Mouse (Mus musculus) erythroblast, embryonic 14.5 days (primary cell): ENCODE data around the gene Crisp2. TPM values are rescaled to one million over a fixed set of nuclear protein-coding genes. Genes with fewer than 3 reads are reported as not detected.

Experiments
- H3K27me3 ChIP-seq: 2 replicates; pipeline ENCODE4 v1.6.1; 2012; ENCODE audit warnings: inconsistent platforms; ENCODE audit not compliant: control insufficient read depth
- H3K36me3 ChIP-seq: 2 replicates; pipeline ENCODE4 v1.6.1; 2012; ENCODE audit warnings: mild to moderate bottlenecking, inconsistent platforms; ENCODE audit not compliant: control insufficient read depth
- H3K4me1 ChIP-seq: 2 replicates; pipeline ENCODE4 v1.6.1; 2012; ENCODE audit warnings: inconsistent platforms; ENCODE audit not compliant: control insufficient read depth
- H3K4me3 ChIP-seq: replicated peaks from 2 replicates; pipeline ENCODE3; 2012; ENCODE audit warnings: moderate library complexity, mild to moderate bottlenecking, inconsistent platforms
- H3K9me3 ChIP-seq: 2 replicates; pipeline ENCODE4 v1.6.1; 2012; ENCODE audit warnings: low read length, inconsistent platforms, mixed read lengths; ENCODE audit not compliant: control insufficient read depth
- GATA1 ChIP-seq: IDR thresholded peaks from 2 replicates; pipeline ENCODE4 v1.6.1; 2012; ENCODE audit warnings: low read length, inconsistent platforms, mixed read lengths
- TAL1 ChIP-seq: IDR thresholded peaks from 3 replicates; pipeline ENCODE4 v1.6.1; 2012; ENCODE audit warnings: low read length, inconsistent platforms, mixed read lengths
- polyA plus RNA-seq: library from polyadenylated mRNA; stranded (reverse); fragments of >175 nt; gene quantifications from 2 replicates; pipeline ENCODE4 v1.2.3, GENCODE M21; 2012

Gene Crisp2
- polyA plus RNA-seq, 1 experiment, result not detected

- Histone ChIP-seq H3K4me1 (peaks cover 70% of the 10 kb centered on the region), H3K36me3 (peaks cover 34% of the 10 kb centered on the region), H3K27me3 (no peaks in the 10 kb centered on the region), H3K4me3 (peak within 1 kb of the TSS; percentile 71), H3K9me3 (no peaks in the 10 kb centered on the region)
- TF ChIP-seq TAL1 (peak; percentile 64; the same call in 2 of the 3 replicates), GATA1 (peak; percentile 35; the same call in 1 of the 2 replicates)
Measured at GRCm38 (mm10) chr17:40810934-40811333, 4.1 kb upstream of the Crisp2 start, which contains the start of gene Rhag. TSS of gene Rhag (plus strand) at chr17:40811126.

GRCm38 (mm10) chr17:40808071-40808470 lies 1.3 kb upstream of the Crisp2 start:
- Histone ChIP-seq H3K4me1 (peaks cover 67% of the 10 kb centered on the region), H3K4me3 (peak overlapping the region; percentile 21), H3K27me3 (no peaks in the 10 kb centered on the region), H3K9me3 (no peaks in the 10 kb centered on the region), H3K36me3 (peaks cover 11% of the 10 kb centered on the region)
- TF ChIP-seq TAL1, result no peak

GRCm38 (mm10) chr17:40806550-40806949 lies 253 bp downstream of the Crisp2 start:
- H3K36me3 ChIP-seq, result peaks cover 6% of the 10 kb centered on the region
- no peaks in the 10 kb centered on the region for H3K27me3 ChIP-seq
- H3K4me1 ChIP-seq, result peaks cover 67% of the 10 kb centered on the region
- H3K4me3 ChIP-seq, result peak overlapping the region; percentile 56
- peak; percentile 94 for TF ChIP-seq GATA1
- TF ChIP-seq TAL1, result peak; percentile 95
- H3K9me3 ChIP-seq, result no peaks in the 10 kb centered on the region

- H3K27me3 ChIP-seq, result no peaks in the 10 kb centered on the region
- H3K36me3 ChIP-seq, result peaks cover 6% of the 10 kb centered on the region
- TF ChIP-seq GATA1 (no peak), TAL1 (no peak)
- H3K4me1 ChIP-seq, result peaks cover 37% of the 10 kb centered on the region
- no peak overlapping the region for H3K4me3 ChIP-seq
- no peaks in the 10 kb centered on the region for H3K9me3 ChIP-seq
Measured at GRCm38 (mm10) chr17:40802707-40803340, 4.0 kb downstream of the Crisp2 start.

- H3K36me3 ChIP-seq, result no peaks in the 10 kb centered on the region
- TF ChIP-seq GATA1 (no peak), TAL1 (no peak)
- H3K9me3 ChIP-seq, result no peaks in the 10 kb centered on the region
- no peaks in the 10 kb centered on the region for H3K27me3 ChIP-seq
- H3K4me1 ChIP-seq, result peaks cover 19% of the 10 kb centered on the region
- peak overlapping the region; percentile 42 for H3K4me3 ChIP-seq
Measured at GRCm38 (mm10) chr17:40793921-40794854, 12.6 kb downstream of the Crisp2 start.

- peaks cover 17% of the 10 kb centered on the region for H3K4me1 ChIP-seq
- H3K9me3 ChIP-seq, result no peaks in the 10 kb centered on the region
- H3K27me3 ChIP-seq, result no peaks in the 10 kb centered on the region
- H3K36me3 ChIP-seq, result no peaks in the 10 kb centered on the region
- TF ChIP-seq GATA1, result no peak
- TF ChIP-seq TAL1, result no peak
- no peak overlapping the region for H3K4me3 ChIP-seq
Measured at GRCm38 (mm10) chr17:40789877-40790276, 16.9 kb downstream of the Crisp2 start.

GRCm38 (mm10) chr17:40767120-40767519 lies 39.7 kb downstream of the Crisp2 start:
- no peak for TF ChIP-seq GATA1
- TF ChIP-seq TAL1, result no peak
- no peaks in the 10 kb centered on the region for H3K36me3 ChIP-seq
- no peaks in the 10 kb centered on the region for H3K9me3 ChIP-seq
- H3K4me1 ChIP-seq, result peaks cover 10% of the 10 kb centered on the region
- no peak overlapping the region for H3K4me3 ChIP-seq
- H3K27me3 ChIP-seq, result no peaks in the 10 kb centered on the region

GRCm38 (mm10) chr17:40763662-40764061 lies 43.1 kb downstream of the Crisp2 start:
- H3K36me3 ChIP-seq, result no peaks in the 10 kb centered on the region
- no peak for TF ChIP-seq TAL1
- no peak for TF ChIP-seq GATA1
- H3K4me1 ChIP-seq, result peaks cover 10% of the 10 kb centered on the region
- no peaks in the 10 kb centered on the region for H3K27me3 ChIP-seq
- no peak overlapping the region for H3K4me3 ChIP-seq
- no peaks in the 10 kb centered on the region for H3K9me3 ChIP-seq

GRCm38 (mm10) chr17:40731724-40732123 lies 75.1 kb downstream of the Crisp2 start:
- no peaks in the 10 kb centered on the region for H3K36me3 ChIP-seq
- H3K4me1 ChIP-seq, result no peaks in the 10 kb centered on the region
- no peaks in the 10 kb centered on the region for H3K9me3 ChIP-seq
- TF ChIP-seq TAL1, result no peak
- no peak overlapping the region for H3K4me3 ChIP-seq
- no peaks in the 10 kb centered on the region for H3K27me3 ChIP-seq
